Mouse (Mus musculus) spleen, embryonic (tissue): Measurements from ENCODE around the gene Gramd4.

ENCODE experiments used
- CTCF ChIA-PET: fragments of 350-600 bp; sonication (Branson Sonifier 250); formaldehyde crosslinking; loops from one replicate; lab custom pipeline; 2022; lab: Charles Lee

Gramd4 gene

DNA sequence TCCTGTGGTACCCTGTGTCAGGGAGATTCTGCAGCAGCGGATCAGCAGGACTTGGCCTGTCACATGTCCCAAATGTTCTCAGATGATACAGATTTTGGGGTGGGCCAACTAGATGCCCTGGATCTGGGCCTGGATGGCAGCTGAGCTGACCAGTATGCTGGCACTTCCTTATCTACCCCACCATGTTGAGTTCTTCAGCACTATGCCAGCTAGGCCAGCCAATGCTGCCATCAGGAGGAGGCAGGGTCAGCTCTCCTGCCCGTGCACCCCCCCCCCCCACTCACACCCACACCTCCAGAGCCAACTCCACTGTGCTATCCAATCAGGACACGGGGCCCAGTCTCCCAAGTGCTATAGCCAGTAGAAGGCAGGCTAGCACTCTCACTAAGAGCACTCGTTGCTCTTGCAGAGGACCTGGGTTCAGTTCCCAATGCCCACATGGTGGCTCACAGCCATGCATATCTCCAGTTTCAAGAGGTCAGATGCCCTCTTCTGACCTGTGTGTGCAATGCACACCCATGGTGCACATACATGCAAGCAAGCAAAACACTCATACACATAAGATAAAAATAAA lies 7.2 kb upstream of the Gramd4 start:
- CTCF ChIA-PET = interaction anchor here (0.6 kb wide), 3 partner anchors 63 to 118 kb away, joined by 3 to 6 read pairs (median 4); no protein-coding TSS in a partner anchor

DNA sequence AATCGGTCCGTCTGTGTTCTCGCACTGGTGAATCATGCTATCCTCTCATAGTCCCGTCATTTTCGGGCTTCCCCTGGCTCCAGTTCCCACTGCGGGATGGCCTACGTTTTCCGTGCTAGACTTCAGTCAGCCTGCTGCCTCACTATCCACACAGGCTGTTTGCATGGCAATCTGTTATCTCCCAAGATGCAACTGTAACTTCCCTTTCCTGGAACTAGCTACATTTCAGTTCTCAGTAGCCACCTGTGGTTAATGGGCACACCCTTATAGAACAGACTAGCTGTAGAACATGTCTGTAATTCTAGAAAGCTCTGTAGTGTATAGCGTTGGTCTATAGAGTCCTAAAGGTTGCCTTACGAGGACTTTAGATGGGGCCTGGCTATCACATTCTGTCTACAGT lies 6.3 kb upstream of the Gramd4 start:
- CTCF ChIA-PET = interaction anchor here (0.6 to 1.0 kb wide), 4 partner anchors 11 to 89 kb away, joined by 3 read pairs; no protein-coding TSS in a partner anchor

DNA sequence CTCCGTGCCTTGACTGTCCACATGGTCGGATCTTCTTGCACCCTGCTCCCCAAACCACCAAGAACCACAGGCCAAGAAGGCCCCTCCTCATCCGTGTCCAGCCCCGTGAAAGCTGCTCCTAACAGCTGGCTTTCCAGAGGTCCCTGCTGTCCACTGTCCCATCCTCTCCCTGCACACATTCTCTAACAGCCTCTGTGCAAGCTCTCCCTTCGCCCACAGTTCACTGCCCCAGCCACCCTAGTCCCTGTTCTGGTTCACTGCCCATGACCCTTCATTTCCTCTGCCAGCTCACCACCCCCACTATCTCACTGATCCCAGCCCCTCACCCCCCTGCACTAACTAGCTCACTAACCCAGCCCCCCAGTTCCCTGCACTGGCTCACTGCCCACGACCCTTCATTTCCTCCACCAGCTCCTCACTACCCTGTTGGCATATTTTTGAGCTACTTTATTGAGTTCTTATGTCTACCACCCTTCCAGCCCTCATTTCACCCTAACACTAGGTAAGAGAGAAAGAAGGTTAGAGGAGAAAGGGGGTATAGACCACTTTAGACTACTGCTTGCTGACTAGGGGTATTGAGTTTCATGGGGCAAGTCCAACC lies 5.5 kb upstream of the Gramd4 start:
- CTCF ChIA-PET = interaction anchor here (0.8 to 1.0 kb wide), 2 partner anchors 36 to 67 kb away, joined by 3 read pairs; no protein-coding TSS in a partner anchor

DNA sequence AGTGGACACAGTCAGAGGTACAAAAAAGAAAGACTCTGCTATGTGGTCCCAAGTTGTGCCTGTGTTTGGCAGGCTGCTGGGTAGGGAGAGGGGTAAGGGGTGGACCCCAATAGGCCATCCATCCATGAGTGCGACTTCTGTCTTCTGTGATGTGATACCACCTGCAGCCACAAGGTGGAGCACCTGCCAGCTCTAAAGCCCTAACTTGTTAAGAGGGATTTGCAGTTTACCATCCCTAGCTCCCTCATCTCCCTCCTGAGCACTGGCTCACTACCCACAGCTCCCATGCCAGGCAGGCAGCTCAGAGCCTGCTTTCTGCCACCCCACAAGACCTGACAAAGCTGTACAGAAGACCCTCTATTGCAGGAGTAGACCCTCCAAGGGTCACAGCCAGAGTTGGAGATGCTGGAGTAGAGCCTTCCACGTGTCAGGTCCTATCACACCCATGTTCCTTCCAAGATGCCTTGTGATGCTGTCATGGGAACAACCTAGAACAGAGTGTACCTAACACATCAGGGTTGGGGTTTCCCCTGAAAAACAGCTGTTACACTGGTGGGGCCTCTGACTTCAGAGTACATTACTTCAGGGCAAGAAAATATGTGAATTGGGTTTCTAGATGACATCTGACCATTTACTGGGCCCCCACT lies 3.5 kb upstream of the Gramd4 start:
- CTCF ChIA-PET = interaction anchor here (1.2 kb wide), 3 partner anchors 31 to 71 kb away, joined by 3 read pairs; no protein-coding TSS in a partner anchor

DNA sequence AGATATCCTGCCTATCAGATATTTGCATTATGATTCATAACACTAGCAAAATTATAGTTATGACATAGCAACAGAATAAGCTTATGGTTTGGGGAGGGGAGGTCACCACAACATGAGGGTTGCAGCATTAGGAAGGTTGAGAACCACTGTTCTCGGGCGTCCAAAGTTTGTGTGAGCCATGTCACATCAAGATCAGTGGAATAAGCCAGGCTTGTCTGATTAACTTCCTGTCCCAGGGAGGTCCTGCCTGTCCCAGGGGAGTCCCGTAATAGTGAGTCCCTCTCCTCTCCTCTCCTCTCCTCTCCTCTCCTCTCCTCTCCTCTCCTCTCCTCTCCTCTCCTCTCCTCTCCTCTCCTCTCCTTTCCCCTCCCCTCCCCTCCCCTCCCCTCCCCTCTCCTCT lies 2.6 kb upstream of the Gramd4 start:
- CTCF ChIA-PET = interaction anchor here (0.8 to 1.2 kb wide), 3 partner anchors 15 to 64 kb away, joined by 3 read pairs; no protein-coding TSS in a partner anchor

DNA sequence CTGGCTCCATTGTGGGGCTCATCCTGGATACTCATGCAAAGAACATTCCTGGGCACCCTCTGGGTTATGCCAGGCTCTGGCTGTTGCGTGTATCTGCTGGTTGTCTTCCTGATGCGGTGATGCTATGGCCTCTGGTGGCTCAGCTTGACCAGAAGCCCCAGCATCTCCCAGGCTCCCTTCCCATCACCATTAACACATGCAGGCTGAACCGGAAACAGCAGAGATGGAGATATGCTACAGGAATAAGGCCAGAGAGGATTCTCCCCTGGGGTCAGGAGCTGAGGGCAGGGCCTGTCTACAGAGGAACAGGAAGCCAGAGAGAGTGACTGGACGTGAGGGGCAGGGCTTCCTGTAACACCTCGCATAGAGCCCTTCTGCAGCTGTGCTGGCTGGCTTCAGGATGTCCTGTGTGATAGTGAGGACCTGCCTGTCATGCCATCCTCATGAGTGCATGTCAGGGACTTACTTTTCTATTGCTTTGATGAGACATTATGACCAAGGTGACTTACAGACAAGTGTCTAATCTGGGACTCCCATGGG lies 1.2 kb upstream of the Gramd4 start:
- CTCF ChIA-PET = interaction anchor here (0.8 to 1.1 kb wide), 2 partner anchors 11 to 64 kb away, joined by 3 to 10 read pairs; no protein-coding TSS in a partner anchor

DNA sequence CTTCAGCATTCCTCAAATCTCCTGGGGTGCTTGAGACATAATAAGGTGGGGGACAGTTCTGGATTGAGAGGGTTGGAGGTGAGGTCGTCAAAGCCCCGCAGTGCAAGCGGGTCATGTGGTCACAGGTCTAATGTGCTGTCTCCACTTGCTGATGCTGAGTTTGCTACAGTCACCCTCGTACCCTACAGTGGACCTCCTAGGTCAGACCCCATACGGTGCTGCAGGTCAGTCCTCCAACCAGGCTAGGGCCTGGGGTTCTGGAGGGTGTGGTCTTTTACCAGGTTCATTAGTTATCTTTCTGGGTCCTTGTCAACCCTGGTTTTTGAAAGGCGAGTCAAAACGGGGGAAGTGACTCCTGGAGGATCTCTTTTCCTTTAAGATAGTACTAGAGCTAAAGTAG lies 413 bp downstream of the Gramd4 start:
- CTCF ChIA-PET = interaction anchor here (0.6 kb wide), 1 partner anchor 812 kb away, joined by 6 read pairs; no protein-coding TSS in a partner anchor

DNA sequence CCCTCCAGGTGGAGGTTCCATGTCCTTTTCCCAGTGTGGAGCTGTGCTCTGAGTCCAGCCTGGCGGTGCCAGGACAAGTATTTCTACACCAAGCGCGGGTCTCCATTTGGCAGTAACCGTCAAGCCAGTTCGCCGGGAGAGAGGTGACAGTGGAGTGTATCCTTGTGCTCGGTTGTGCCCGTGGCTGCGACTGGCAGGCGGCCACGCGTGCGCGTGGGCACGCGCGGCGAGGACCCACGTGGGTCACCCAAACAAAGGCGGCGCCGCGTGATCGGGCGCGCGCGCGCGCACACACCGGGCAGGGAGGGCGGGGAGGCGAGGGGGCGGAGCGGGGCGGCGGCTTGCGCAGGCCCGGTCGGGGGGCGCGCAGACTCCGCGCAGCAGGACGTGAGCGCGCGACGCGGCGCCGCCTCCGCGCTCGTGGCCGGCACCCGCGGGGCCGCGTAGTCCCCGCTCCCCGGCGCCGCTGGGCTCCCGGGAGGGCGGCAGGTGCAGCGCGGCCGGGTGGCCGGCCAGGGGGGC lies 960 bp downstream of the Gramd4 start:
- CTCF ChIA-PET = interaction anchor here (0.6 kb wide), 2 partner anchors 18 to 813 kb away, joined by 3 to 6 read pairs; no protein-coding TSS in a partner anchor

DNA sequence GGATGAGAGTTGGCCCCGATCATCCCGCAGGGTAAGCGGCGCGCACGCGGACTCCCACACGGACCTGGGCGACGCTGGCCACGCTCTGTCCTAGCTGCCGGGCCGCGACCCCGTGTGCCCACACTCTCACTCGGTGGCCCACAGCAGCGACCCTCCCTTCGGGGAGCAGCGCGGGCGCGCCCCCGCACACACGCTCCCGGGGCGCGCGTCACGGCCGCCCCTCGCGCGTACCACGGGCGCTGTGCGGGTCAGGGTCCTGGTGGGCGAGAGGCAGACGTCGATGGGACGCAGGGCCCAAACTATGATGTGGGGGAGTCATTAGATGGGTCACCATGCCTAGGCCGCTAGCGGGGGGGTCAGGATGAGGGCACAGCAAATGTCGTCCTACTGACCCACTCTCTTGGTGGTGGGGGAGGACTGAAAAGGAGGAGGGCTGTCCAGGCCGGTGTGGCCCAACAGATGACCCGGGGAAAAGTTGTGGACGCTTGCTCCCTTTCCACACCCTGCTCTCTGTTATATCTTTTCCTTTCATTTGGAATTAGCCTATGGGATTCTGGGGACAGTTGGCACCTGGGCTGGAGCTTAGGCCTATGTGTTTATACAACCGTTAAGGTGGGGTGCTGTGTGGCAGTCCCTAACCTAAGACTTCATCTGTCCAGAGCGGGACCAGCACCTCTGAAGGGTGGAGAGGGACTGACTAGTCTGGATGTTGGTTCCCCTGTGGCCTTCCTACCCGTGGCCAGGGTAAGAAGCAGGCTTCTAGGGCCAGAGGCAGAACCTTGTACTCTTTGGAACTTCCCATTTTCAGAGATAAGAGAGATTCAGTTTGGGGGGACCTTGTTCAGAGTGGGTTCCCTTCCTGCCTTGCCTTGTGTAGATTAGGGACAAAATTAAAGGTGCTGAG lies 1.7 kb downstream of the Gramd4 start:
- CTCF ChIA-PET = interaction anchor here (0.6 kb wide), 1 partner anchor 19 kb away, joined by 3 read pairs; no protein-coding TSS in a partner anchor

DNA sequence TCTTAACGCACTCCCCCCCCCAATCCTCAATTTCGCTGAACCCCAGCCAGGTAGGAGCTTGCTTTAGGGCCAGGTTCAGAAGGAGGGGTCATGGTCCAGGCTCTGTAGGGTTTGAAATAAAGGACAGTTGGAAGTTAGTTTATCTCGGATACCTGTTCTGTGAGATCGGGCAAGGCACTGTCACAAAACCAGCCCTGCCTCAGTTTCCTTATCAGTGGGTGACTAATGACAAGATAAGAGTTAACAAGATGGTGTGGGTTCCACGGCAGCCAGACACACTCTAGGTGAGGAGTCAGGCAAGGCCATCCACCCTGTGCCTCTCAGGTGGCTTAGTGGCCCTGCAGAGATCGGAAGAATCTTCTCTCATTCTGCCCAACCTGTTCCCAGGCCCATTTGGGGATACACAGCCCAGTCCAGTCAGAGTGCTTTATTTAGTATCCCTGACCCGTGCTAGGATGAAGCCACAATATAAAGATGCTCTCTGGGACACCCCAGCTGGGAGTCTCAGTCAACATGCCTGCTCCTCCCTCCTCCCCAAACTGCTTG lies 2.4 kb downstream of the Gramd4 start:
- CTCF ChIA-PET = no interaction called here

DNA sequence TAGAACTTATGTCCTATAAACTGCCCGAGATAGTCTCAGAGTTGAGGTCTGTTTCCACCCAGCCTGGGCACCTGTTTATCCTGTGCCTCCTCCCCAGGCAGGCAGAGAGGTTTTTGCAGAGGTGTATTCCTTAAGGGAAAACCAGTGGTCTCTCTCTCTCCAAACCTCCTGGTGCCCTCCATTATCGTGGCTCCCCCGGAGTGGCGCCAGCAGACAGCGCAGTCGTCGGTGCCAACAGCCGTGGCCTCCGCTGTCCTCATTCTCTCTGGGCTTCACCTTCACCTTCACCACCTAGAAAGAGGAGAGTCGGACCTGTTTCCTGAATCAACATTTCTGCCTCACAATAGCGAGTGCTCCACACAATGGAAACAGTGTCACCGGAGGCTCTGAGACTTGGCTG lies 3.1 kb downstream of the Gramd4 start:
- CTCF ChIA-PET = interaction anchor here (0.5 to 0.9 kb wide), 2 partner anchors 55 to 56 kb away, joined by 3 to 5 read pairs; no protein-coding TSS in a partner anchor

DNA sequence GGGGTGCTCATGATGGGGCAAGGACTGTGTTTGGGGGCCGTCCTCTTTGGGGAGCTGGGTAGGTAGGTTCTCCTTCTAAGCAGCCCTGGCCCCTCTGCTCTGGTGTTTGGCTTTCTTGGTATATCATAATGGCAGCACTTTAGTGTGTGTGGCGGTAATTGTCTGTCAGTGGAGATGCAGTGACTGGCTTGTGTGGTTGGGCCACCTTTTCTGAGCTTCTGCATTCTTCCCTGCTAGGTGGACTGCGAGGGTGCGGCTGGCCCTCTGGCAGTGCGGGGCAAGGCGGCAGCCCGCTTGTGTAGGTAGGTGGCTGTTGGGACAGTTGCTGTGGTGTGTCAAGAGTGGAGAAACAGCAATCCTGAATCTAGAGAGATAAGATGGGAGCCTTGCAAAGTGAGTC lies 3.7 kb downstream of the Gramd4 start:
- CTCF ChIA-PET = interaction anchor here (0.5 to 0.9 kb wide), 2 partner anchors 55 to 56 kb away, joined by 3 to 5 read pairs; no protein-coding TSS in a partner anchor

DNA sequence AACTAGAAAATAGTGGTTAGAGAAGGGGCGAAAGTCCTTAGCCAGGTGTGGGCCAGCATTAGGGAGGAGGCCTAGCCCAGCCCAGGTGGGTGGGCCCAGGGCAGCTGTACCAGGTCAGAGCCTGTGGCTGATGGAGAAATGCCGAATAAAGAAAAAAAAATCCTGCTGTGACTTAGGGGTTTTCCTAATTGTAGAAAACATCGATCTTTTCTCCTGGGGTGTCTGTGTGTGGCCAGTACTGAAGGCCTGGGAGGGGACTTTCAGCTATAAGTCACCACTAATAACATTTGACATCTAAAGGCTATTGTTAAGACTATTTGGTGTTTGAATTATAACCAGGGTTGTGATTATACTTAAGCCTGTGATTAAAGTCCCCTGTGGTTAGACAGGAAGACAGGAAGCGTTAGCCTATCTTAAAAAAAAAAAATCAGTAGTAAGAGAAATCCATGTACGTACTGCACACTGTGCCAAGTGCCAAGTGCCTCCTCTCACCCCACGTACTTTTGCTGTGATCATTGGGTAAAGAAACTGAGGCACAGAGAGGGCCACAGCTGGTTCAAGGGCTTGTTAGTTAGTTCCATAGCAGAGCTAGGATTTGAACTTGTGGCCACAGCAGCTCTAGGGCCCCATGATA lies 4.5 kb downstream of the Gramd4 start:
- CTCF ChIA-PET = interaction anchor here (0.6 to 0.9 kb wide), 2 partner anchors 11 to 54 kb away, joined by 3 read pairs; no protein-coding TSS in a partner anchor

DNA sequence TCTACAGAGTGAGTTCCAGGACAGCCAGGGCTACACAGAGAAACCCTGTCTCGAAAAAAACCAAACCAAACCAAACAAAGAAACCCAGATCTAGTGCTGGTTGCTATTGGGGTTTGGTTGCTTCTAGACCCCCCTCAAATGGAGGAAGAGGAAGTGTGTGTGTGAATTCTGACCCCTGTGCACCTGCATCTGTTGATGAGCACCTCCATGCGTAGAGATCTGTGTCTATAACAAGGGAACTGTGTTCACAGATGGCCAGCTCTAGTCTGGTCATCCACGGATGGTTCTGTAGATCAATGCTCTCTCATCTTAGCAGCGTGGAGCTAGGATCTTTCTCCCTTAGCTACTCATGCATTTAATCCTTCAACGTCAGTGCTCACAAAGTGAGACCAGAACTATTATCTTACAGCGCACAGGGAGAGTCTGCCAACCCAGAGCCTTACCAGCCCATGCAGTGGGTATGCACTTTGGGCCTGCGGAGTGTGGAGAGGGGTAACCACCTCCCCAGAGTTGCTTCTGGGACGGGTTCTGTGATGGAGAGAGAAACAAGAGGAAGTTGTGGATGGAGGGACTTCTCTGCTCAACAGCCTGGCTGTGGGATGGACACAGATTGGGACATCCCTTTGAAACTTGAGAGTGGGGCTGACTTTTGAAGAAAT lies 6.8 kb downstream of the Gramd4 start:
- CTCF ChIA-PET = interaction anchor here (0.7 kb wide), 1 partner anchor 414 kb away, joined by 3 read pairs; no protein-coding TSS in a partner anchor

DNA sequence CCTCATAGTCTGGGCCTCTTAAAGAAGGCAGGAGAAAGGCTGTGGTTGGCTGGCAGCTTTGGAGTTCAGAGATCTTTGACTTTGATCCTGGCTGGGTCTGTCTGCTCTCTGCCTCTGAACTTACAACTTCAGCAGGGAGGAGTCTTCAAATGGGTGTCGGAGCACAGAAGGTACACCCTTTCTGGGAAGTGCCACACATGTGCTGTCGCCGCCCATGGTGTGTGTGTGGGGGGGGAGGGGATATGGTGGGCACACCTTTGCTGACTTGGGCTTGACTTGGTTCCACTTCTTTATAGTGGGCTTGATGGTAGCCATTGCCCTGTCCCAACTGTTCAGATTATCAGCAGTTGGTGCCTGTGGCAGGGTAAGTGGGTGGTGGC lies 7.3 kb downstream of the Gramd4 start:
- CTCF ChIA-PET = interaction anchor here (0.7 kb wide), 1 partner anchor 414 kb away, joined by 3 read pairs; no protein-coding TSS in a partner anchor

DNA sequence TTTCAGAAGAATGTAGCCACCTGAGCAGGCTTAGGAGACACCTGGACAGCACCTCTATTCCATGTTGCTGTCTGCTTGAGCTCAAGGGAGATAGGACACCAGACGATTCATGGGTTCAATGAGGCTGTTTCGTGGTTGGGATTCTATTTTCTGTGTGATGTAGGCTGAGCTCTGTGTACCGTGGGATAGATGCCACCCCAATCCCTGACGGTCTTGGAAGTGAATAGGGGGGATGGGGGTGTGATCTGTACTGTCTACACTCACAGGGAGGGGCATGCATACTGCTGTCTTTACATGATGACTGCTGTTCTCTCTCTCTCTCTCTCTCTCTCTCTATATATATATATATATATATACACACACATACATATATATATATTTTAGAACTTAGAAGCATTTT lies 7.9 kb downstream of the Gramd4 start:
- CTCF ChIA-PET = interaction anchor here (0.7 to 0.8 kb wide), 2 partner anchors 19 to 23 kb away, joined by 7 to 12 read pairs; no protein-coding TSS in a partner anchor

DNA sequence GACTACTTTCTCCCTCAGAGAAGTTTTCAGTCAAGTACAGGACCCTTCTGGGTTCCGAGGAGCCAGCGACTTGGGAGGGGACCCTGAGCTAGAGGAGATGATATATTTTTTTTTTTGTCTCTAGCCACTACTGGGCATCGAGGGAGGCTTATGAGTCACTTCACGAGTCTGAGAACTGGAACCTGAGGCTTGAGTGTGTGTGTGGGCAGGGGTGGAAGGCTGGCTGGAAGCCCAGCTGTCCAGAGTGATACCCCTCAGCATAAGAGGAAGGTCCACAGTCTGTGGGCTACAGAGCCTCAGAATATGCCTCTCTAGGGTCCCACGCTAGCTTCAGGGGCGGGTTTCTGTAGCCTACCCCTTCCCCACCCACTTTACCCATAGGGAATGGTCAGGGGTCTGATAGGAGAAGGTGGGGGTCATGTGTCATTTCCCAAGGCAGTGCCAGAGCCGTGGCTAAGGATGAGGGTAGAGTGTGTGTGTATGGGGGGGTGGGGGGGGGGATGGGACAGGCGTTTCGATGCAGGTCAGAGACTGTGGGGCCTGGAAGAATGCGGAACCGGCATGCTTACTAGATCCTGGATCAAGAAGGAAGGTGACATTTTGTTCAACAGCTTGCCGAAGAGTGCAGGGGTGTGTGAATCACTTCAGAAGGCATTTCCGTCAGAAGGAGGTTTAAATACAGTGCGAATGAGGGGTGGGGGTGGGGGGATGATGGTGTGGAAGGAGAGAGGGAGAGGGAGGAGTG lies 9.5 kb downstream of the Gramd4 start:
- CTCF ChIA-PET = interaction anchor here (0.7 kb wide), 2 partner anchors 28 to 56 kb away, joined by 9 to 12 read pairs; no protein-coding TSS in a partner anchor

DNA sequence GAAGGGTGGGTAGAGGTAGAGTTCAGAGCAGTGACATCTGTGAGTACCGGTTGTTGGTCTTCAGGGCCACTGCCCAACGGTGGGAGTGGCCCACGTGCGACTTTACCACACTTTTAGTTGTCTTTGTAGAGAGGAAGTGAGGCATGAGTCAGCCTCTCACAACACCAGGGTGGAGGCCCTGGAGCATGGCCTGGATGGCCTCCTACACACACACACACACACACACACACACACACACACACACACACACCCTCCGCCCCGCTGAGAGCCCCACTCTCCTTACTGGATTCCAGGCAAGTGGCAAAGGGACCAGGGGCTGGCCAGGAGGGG lies 10.1 kb downstream of the Gramd4 start:
- CTCF ChIA-PET = interaction anchor here (0.7 kb wide), 1 partner anchor 55 kb away, joined by 12 read pairs; no protein-coding TSS in a partner anchor
